Mouse (Mus musculus) heart, embryonic 13.5 days (tissue): ENCODE data around the gene Arhgap21. TPM values are rescaled to one million over a fixed set of nuclear protein-coding genes. Genes with fewer than 3 reads are reported as not detected.

Experiments used
- ATAC-seq: fragments of 200-750 bp; cut with Nextera tagmentation; 2 replicates; pipeline ENCODE4 v1.8.0; 2017; ENCODE audit warnings: moderate TSS enrichment; ENCODE audit not compliant: insufficient number of reproducible peaks, low FRiP score, low TSS enrichment; ENCODE audit errors: extremely low read depth
- H3K27ac ChIP-seq: fragments of 300-500 bp; sonication (generic); replicated peaks from 2 replicates; pipeline ENCODE4 v1.5.1; 2015; ENCODE audit warnings: moderate library complexity, mild to moderate bottlenecking, inconsistent platforms
- H3K27me3 ChIP-seq: fragments of 300-500 bp; sonication (generic); replicated peaks from 2 replicates; pipeline ENCODE4 v1.6.1; 2015; ENCODE audit warnings: mild to moderate bottlenecking, inconsistent platforms
- H3K36me3 ChIP-seq: fragments of 300-500 bp; sonication (generic); 2 replicates; pipeline ENCODE4 v1.6.1; 2015; ENCODE audit warnings: mild to moderate bottlenecking, inconsistent platforms
- H3K4me1 ChIP-seq: fragments of 300-500 bp; sonication (generic); 2 replicates; pipeline ENCODE4 v1.6.1; 2015; ENCODE audit warnings: inconsistent platforms
- H3K4me2 ChIP-seq: fragments of 300-500 bp; sonication (generic); 2 replicates; pipeline ENCODE4 v1.6.1; 2015; ENCODE audit warnings: inconsistent platforms, mild to moderate bottlenecking, moderate library complexity
- H3K4me3 ChIP-seq: fragments of 300-500 bp; sonication (generic); 2 replicates; pipeline ENCODE4 v1.5.1; 2015; ENCODE audit warnings: moderate library complexity, mild to moderate bottlenecking, inconsistent platforms
- H3K9ac ChIP-seq: fragments of 300-500 bp; sonication (generic); 2 replicates; pipeline ENCODE4 v1.6.1; 2015; ENCODE audit warnings: inconsistent platforms, mild to moderate bottlenecking, moderate library complexity
- H3K9me3 ChIP-seq: fragments of 300-500 bp; sonication (generic); 2 replicates; pipeline ENCODE4 v1.6.1; 2016; ENCODE audit warnings: inconsistent platforms
- WGBS: fragments of 180-500 bp; shearing (Covaris S2); methylation state at CpG from one replicate; pipeline ENCODE4 v1.1.7; 2015; ENCODE audit warnings: mixed read lengths; 5-methylcytosine and 5-hydroxymethylcytosine counted together
- polyA plus RNA-seq: library from polyadenylated mRNA; unstranded; fragments of >200 nt; fragmentation: Nextera tagmentation; extraction: Ambion mirVana; gene quantifications from 2 replicates; pipeline ENCODE4 v1.2.1, GENCODE M21; 2015

Gene Arhgap21
- polyA plus RNA-seq, 1 experiment from 2014 or later = 11.7 TPM

GRCm38 (mm10) chr2:20987822-20988221 lies 19.1 kb upstream of the Arhgap21 start:
- Histone ChIP-seq H3K4me2 (no peak overlapping the region), H3K27me3 (no peaks in the 10 kb centered on the region), H3K9ac (no peak overlapping the region), H3K27ac (no peak overlapping the region), H3K9me3 (no peaks in the 10 kb centered on the region), H3K36me3 (no peaks in the 10 kb centered on the region), H3K4me1 (peaks cover 20% of the 10 kb centered on the region), H3K4me3 (no peak overlapping the region)
- no peak for ATAC-seq
- WGBS = 37% methylated on average over 3 of the region's 3 CpGs

- no peak overlapping the region for H3K9ac ChIP-seq
- H3K36me3 ChIP-seq = no peaks in the 10 kb centered on the region
- no peak overlapping the region for H3K4me3 ChIP-seq
- no peaks in the 10 kb centered on the region for H3K9me3 ChIP-seq
- H3K4me1 ChIP-seq = no peaks in the 10 kb centered on the region
- WGBS = 59% methylated on average over 8 of the region's 8 CpGs
- no peak for ATAC-seq
- no peak overlapping the region for H3K27ac ChIP-seq
- H3K27me3 ChIP-seq = no peaks in the 10 kb centered on the region
- H3K4me2 ChIP-seq = no peak overlapping the region
Measured at GRCm38 (mm10) chr2:20978726-20979125, 10.0 kb upstream of the Arhgap21 start.

- Histone ChIP-seq H3K27ac (no peak overlapping the region), H3K4me3 (no peak overlapping the region), H3K4me2 (no peak overlapping the region), H3K9ac (no peak overlapping the region), H3K36me3 (no peaks in the 10 kb centered on the region), H3K4me1 (peaks cover 3% of the 10 kb centered on the region; the same call in 1 of the 2 replicates), H3K27me3 (no peaks in the 10 kb centered on the region), H3K9me3 (no peaks in the 10 kb centered on the region)
- ATAC-seq = no peak
Measured at GRCm38 (mm10) chr2:20977051-20977450, 8.4 kb upstream of the Arhgap21 start.

- no peak for ATAC-seq
- no peak overlapping the region for H3K4me3 ChIP-seq
- H3K9me3 ChIP-seq = no peaks in the 10 kb centered on the region
- no peak overlapping the region for H3K27ac ChIP-seq
- H3K9ac ChIP-seq = no peak overlapping the region
- H3K27me3 ChIP-seq = no peaks in the 10 kb centered on the region
- H3K4me2 ChIP-seq = no peak overlapping the region
- H3K4me1 ChIP-seq = peaks cover 18% of the 10 kb centered on the region
- WGBS = 62% methylated on average over 3 of the region's 3 CpGs
- no peaks in the 10 kb centered on the region for H3K36me3 ChIP-seq
Measured at GRCm38 (mm10) chr2:20973513-20973912, 4.8 kb upstream of the Arhgap21 start.

GRCm38 (mm10) chr2:20972180-20972579 lies 3.5 kb upstream of the Arhgap21 start:
- Histone ChIP-seq H3K4me2 (no peak overlapping the region), H3K36me3 (no peaks in the 10 kb centered on the region), H3K27me3 (no peaks in the 10 kb centered on the region), H3K27ac (peak overlapping the region; percentile 75), H3K4me1 (peaks cover 18% of the 10 kb centered on the region), H3K4me3 (no peak overlapping the region), H3K9ac (no peak overlapping the region), H3K9me3 (no peaks in the 10 kb centered on the region)
- WGBS = 21% methylated on average over 1 of the region's 1 CpGs
- no peak for ATAC-seq

- Histone ChIP-seq H3K9ac (no peak overlapping the region), H3K27me3 (no peaks in the 10 kb centered on the region), H3K4me2 (no peak overlapping the region), H3K4me3 (no peak overlapping the region), H3K9me3 (no peaks in the 10 kb centered on the region), H3K27ac (peak overlapping the region; percentile 75), H3K36me3 (no peaks in the 10 kb centered on the region), H3K4me1 (peaks cover 24% of the 10 kb centered on the region)
- no peak for ATAC-seq
Measured at GRCm38 (mm10) chr2:20971628-20972027, 2.9 kb upstream of the Arhgap21 start.

GRCm38 (mm10) chr2:20969201-20970200 lies 820 bp upstream of the Arhgap21 start:
- Histone ChIP-seq H3K4me2 (peak overlapping the region; percentile 94), H3K36me3 (no peaks in the 10 kb centered on the region), H3K4me3 (peak overlapping the region; percentile 95), H3K27me3 (no peaks in the 10 kb centered on the region), H3K4me1 (peaks cover 39% of the 10 kb centered on the region), H3K9ac (peak overlapping the region; percentile 99), H3K9me3 (no peaks in the 10 kb centered on the region), H3K27ac (peak overlapping the region; percentile 99)
- ATAC-seq = peak; percentile 92
- under 1% methylated on average over 48 of the region's 49 CpGs for WGBS

GRCm38 (mm10) chr2:20967646-20968351 lies 882 bp downstream of the Arhgap21 start:
- peaks cover 53% of the 10 kb centered on the region for H3K4me1 ChIP-seq
- H3K9ac ChIP-seq = peak overlapping the region; percentile 99
- WGBS = under 1% methylated on average over 53 of the region's 57 CpGs
- H3K36me3 ChIP-seq = no peaks in the 10 kb centered on the region
- ATAC-seq = no peak
- H3K9me3 ChIP-seq = no peaks in the 10 kb centered on the region
- H3K27ac ChIP-seq = peak overlapping the region; percentile 99
- no peaks in the 10 kb centered on the region for H3K27me3 ChIP-seq
- H3K4me2 ChIP-seq = peak overlapping the region; percentile 94
- peak overlapping the region; percentile 95 for H3K4me3 ChIP-seq

GRCm38 (mm10) chr2:20967101-20967645 lies 1.5 kb downstream of the Arhgap21 start:
- H3K4me1 ChIP-seq = peaks cover 57% of the 10 kb centered on the region
- no peaks in the 10 kb centered on the region for H3K27me3 ChIP-seq
- H3K27ac ChIP-seq = peak overlapping the region; percentile 99
- peak overlapping the region; percentile 94 for H3K4me2 ChIP-seq
- no peaks in the 10 kb centered on the region for H3K36me3 ChIP-seq
- peak overlapping the region; percentile 95 for H3K4me3 ChIP-seq
- WGBS = 1% methylated on average over 13 of the region's 13 CpGs
- peak overlapping the region; percentile 99 for H3K9ac ChIP-seq
- H3K9me3 ChIP-seq = no peaks in the 10 kb centered on the region
- ATAC-seq = no peak

GRCm38 (mm10) chr2:20966176-20967100 lies 2.2 kb downstream of the Arhgap21 start:
- 29% methylated on average over 18 of the region's 18 CpGs for WGBS
- Histone ChIP-seq H3K27ac (peak overlapping the region; percentile 99), H3K4me1 (peaks cover 56% of the 10 kb centered on the region), H3K9me3 (no peaks in the 10 kb centered on the region), H3K27me3 (no peaks in the 10 kb centered on the region), H3K9ac (peak overlapping the region; percentile 99), H3K36me3 (no peaks in the 10 kb centered on the region), H3K4me2 (peak overlapping the region; percentile 94), H3K4me3 (peak overlapping the region; percentile 95)
- ATAC-seq = no peak
